Mouse (Mus musculus): ENCODE results near the gene St5.

The St5 gene

GRCm38 (mm10) chr7:109609565-109610345 lies 93.7 kb downstream of the St5 start:
- DNase-seq (ENCODE audit: low spot score in 2 of 2) = no peak

GRCm38 (mm10) chr7:109608831-109609230 lies 94.6 kb downstream of the St5 start:
- DNase-seq (ENCODE audit: low spot score in 2 of 2) = no peak

GRCm38 (mm10) chr7:109606994-109607610 lies 96.3 kb downstream of the St5 start:
- no peak for DNase-seq (ENCODE audit: low spot score in 2 of 2)

GRCm38 (mm10) chr7:109602562-109602961 lies 100.8 kb downstream of the St5 start:
- DNase-seq (ENCODE audit: low spot score in 2 of 2) = no peak

- no peak for DNase-seq (ENCODE audit: low spot score in 2 of 2)
Observed at GRCm38 (mm10) chr7:109602022-109602421, 101.4 kb downstream of the St5 start.

GRCm38 (mm10) chr7:109600702-109601101 lies 102.7 kb downstream of the St5 start:
- no peak for DNase-seq (ENCODE audit: low spot score in 2 of 2)

GRCm38 (mm10) chr7:109599998-109600397 lies 103.4 kb downstream of the St5 start:
- no peak for DNase-seq (ENCODE audit: low spot score in 2 of 2)

- no peak for DNase-seq (ENCODE audit: low spot score in 2 of 2)
Observed at GRCm38 (mm10) chr7:109594845-109595531, 108.4 kb downstream of the St5 start.

- no peak for DNase-seq (ENCODE audit: low spot score in 2 of 2)
Observed at GRCm38 (mm10) chr7:109593992-109594391, 109.4 kb downstream of the St5 start.

- DNase-seq (ENCODE audit: low spot score in 2 of 2) = no peak
Observed at GRCm38 (mm10) chr7:109592184-109592583, 111.2 kb downstream of the St5 start.

- DNase-seq (ENCODE audit: low spot score in 2 of 2) = no peak
Observed at GRCm38 (mm10) chr7:109590576-109590975, 112.8 kb downstream of the St5 start.

GRCm38 (mm10) chr7:109588990-109589389 lies 114.4 kb downstream of the St5 start:
- DNase-seq (ENCODE audit: low spot score in 2 of 2) = no peak

GRCm38 (mm10) chr7:109588145-109588544 lies 115.3 kb downstream of the St5 start:
- DNase-seq (ENCODE audit: low spot score in 2 of 2) = no peak

GRCm38 (mm10) chr7:109584467-109584866 lies 118.9 kb downstream of the St5 start:
- DNase-seq (ENCODE audit: low spot score in 2 of 2) = no peak

GRCm38 (mm10) chr7:109580489-109580888 lies 122.9 kb downstream of the St5 start:
- no peak for DNase-seq (ENCODE audit: low spot score in 2 of 2)

- no peak for DNase-seq (ENCODE audit: low spot score in 2 of 2)
Observed at GRCm38 (mm10) chr7:109579585-109580307, 123.7 kb downstream of the St5 start.

- peak in 1 of 2 experiments; percentile 22 for DNase-seq (ENCODE audit: low spot score in 2 of 2)
Observed at GRCm38 (mm10) chr7:109578880-109579584, 124.4 kb downstream of the St5 start.

GRCm38 (mm10) chr7:109576321-109577314 lies 126.8 kb downstream of the St5 start:
- DNase-seq (ENCODE audit: low spot score in 2 of 2) = peak in 1 of 2 experiments; percentile 11

- DNase-seq (ENCODE audit: low spot score in 2 of 2) = no peak
Observed at GRCm38 (mm10) chr7:109574166-109574565, 129.2 kb downstream of the St5 start.

- DNase-seq (ENCODE audit: low spot score in 2 of 2) = no peak
Observed at GRCm38 (mm10) chr7:109568391-109568892, 135.0 kb downstream of the St5 start.

Data from right cerebral cortex, postnatal 36 days (tissue).